Mouse (Mus musculus): ENCODE data around the gene Neil1. TPM values are rescaled to one million over a fixed set of nuclear protein-coding genes. Genes with fewer than 3 reads are reported as not detected.

The Neil1 gene
- polyA plus RNA-seq, 1 experiment, result 12.7 TPM

GRCm38 (mm10) chr9:57152331-57152730, 4.2 kb upstream of the Neil1 start:
- DNase-seq (ENCODE audit: low read depth), result no peak
- peak; percentile 10; the same call in 1 of the 2 replicates for TF ChIP-seq CTCF (IDR thresholded peaks at IDR 0.05; ENCODE audit: borderline replicate concordance, extremely low read depth, insufficient read depth, insufficient read length)
- no peak for TF ChIP-seq POLR2A (IDR thresholded peaks at IDR 0.05; ENCODE audit: borderline replicate concordance, extremely low read depth, insufficient read depth, insufficient read length, poor library complexity, severe bottlenecking)

GRCm38 (mm10) chr9:57150192-57150591, 2.1 kb upstream of the Neil1 start:
- no peak for TF ChIP-seq POLR2A (IDR thresholded peaks at IDR 0.05; ENCODE audit: borderline replicate concordance, extremely low read depth, insufficient read depth, insufficient read length, poor library complexity, severe bottlenecking)
- TF ChIP-seq CTCF (IDR thresholded peaks at IDR 0.05; ENCODE audit: borderline replicate concordance, extremely low read depth, insufficient read depth, insufficient read length), result no peak
- no peak for DNase-seq (ENCODE audit: low read depth)

GRCm38 (mm10) chr9:57149021-57149420, 916 bp upstream of the Neil1 start:
- TF ChIP-seq POLR2A (IDR thresholded peaks at IDR 0.05; ENCODE audit: borderline replicate concordance, extremely low read depth, insufficient read depth, insufficient read length, poor library complexity, severe bottlenecking) (no peak), CTCF (IDR thresholded peaks at IDR 0.05; ENCODE audit: borderline replicate concordance, extremely low read depth, insufficient read depth, insufficient read length) (no peak)
- DNase-seq (ENCODE audit: low read depth), result no peak

GRCm38 (mm10) chr9:57147205-57148143, 631 bp downstream of the Neil1 start:
- DNase-seq (ENCODE audit: low read depth), result no peak
- TF ChIP-seq CTCF (IDR thresholded peaks at IDR 0.05; ENCODE audit: borderline replicate concordance, extremely low read depth, insufficient read depth, insufficient read length) (no peak), POLR2A (IDR thresholded peaks at IDR 0.05; ENCODE audit: borderline replicate concordance, extremely low read depth, insufficient read depth, insufficient read length, poor library complexity, severe bottlenecking) (0 out of 2 replicates have a peak, but pooled peaks have one; percentile 4)

GRCm38 (mm10) chr9:57146451-57147066, 1.5 kb downstream of the Neil1 start:
- no peak for TF ChIP-seq CTCF (IDR thresholded peaks at IDR 0.05; ENCODE audit: borderline replicate concordance, extremely low read depth, insufficient read depth, insufficient read length)
- DNase-seq (ENCODE audit: low read depth), result no peak

- DNase-seq (ENCODE audit: low read depth), result no peak
- no peak for TF ChIP-seq CTCF (IDR thresholded peaks at IDR 0.05; ENCODE audit: borderline replicate concordance, extremely low read depth, insufficient read depth, insufficient read length)
- no peak for TF ChIP-seq POLR2A (IDR thresholded peaks at IDR 0.05; ENCODE audit: borderline replicate concordance, extremely low read depth, insufficient read depth, insufficient read length, poor library complexity, severe bottlenecking)
Observed at GRCm38 (mm10) chr9:57144830-57145229, 3.3 kb downstream of the Neil1 start.

- TF ChIP-seq CTCF (IDR thresholded peaks at IDR 0.05; ENCODE audit: borderline replicate concordance, extremely low read depth, insufficient read depth, insufficient read length), result no peak
- no peak for TF ChIP-seq POLR2A (IDR thresholded peaks at IDR 0.05; ENCODE audit: borderline replicate concordance, extremely low read depth, insufficient read depth, insufficient read length, poor library complexity, severe bottlenecking)
- no peak for DNase-seq (ENCODE audit: low read depth)
Observed at GRCm38 (mm10) chr9:57143212-57143611, 4.9 kb downstream of the Neil1 start.

- DNase-seq (ENCODE audit: low read depth), result no peak
- TF ChIP-seq CTCF (IDR thresholded peaks at IDR 0.05; ENCODE audit: borderline replicate concordance, extremely low read depth, insufficient read depth, insufficient read length) (no peak), POLR2A (IDR thresholded peaks at IDR 0.05; ENCODE audit: borderline replicate concordance, extremely low read depth, insufficient read depth, insufficient read length, poor library complexity, severe bottlenecking) (no peak)
Observed at GRCm38 (mm10) chr9:57141417-57142353, 6.4 kb downstream of the Neil1 start.

GRCm38 (mm10) chr9:57139571-57139970, 8.5 kb downstream of the Neil1 start:
- TF ChIP-seq POLR2A (IDR thresholded peaks at IDR 0.05; ENCODE audit: borderline replicate concordance, extremely low read depth, insufficient read depth, insufficient read length, poor library complexity, severe bottlenecking) (no peak), CTCF (IDR thresholded peaks at IDR 0.05; ENCODE audit: borderline replicate concordance, extremely low read depth, insufficient read depth, insufficient read length) (no peak)
- no peak for DNase-seq (ENCODE audit: low read depth)

GRCm38 (mm10) chr9:57139110-57139509, 9.0 kb downstream of the Neil1 start:
- no peak for DNase-seq (ENCODE audit: low read depth)
- TF ChIP-seq POLR2A (IDR thresholded peaks at IDR 0.05; ENCODE audit: borderline replicate concordance, extremely low read depth, insufficient read depth, insufficient read length, poor library complexity, severe bottlenecking), result no peak
- TF ChIP-seq CTCF (IDR thresholded peaks at IDR 0.05; ENCODE audit: borderline replicate concordance, extremely low read depth, insufficient read depth, insufficient read length), result no peak

- DNase-seq (ENCODE audit: low read depth), result no peak
- TF ChIP-seq CTCF (IDR thresholded peaks at IDR 0.05; ENCODE audit: borderline replicate concordance, extremely low read depth, insufficient read depth, insufficient read length) (no peak), POLR2A (IDR thresholded peaks at IDR 0.05; ENCODE audit: borderline replicate concordance, extremely low read depth, insufficient read depth, insufficient read length, poor library complexity, severe bottlenecking) (no peak)
Observed at GRCm38 (mm10) chr9:57138507-57138906, 9.6 kb downstream of the Neil1 start.
